Mouse (Mus musculus): ENCODE measurements around the gene Supt7l. TPM values are rescaled to one million over a fixed set of nuclear protein-coding genes. Genes with fewer than 3 reads are reported as not detected.

The Supt7l gene
- polyA plus RNA-seq, 1 experiment from 2014 or later: 27.0 TPM

- Histone ChIP-seq H3K4me1 (replicated peaks) (no peaks in the 10 kb centered on the region), H3K4me3 (no peak overlapping the region), H3K27me3 (no peaks in the 10 kb centered on the region), H3K9ac (no peak overlapping the region), H3K9me3 (no peaks in the 10 kb centered on the region), H3K27ac (replicated peaks) (no peak overlapping the region), H3K4me2 (no peak overlapping the region), H3K36me3 (peaks cover 14% of the 10 kb centered on the region)
- ATAC-seq (ENCODE audit: low read depth): no peak
- WGBS: 96% methylated on average over 3 of the region's 3 CpGs
Observed at GRCm38 (mm10) chr5:31487889-31488288, 39.7 kb downstream of the Supt7l start.

GRCm38 (mm10) chr5:31485440-31485839 is 42.2 kb downstream of the Supt7l start, which contains the start of gene 4930548H24Rik:
Gene 4930548H24Rik, plus strand, starts transcription at chr5:31485740.
- Histone ChIP-seq H3K36me3 (peaks cover 35% of the 10 kb centered on the region), H3K9ac (no peak within 1 kb of the TSS), H3K27ac (replicated peaks) (no peak within 1 kb of the TSS), H3K27me3 (no peaks in the 10 kb centered on the region), H3K4me1 (replicated peaks) (no peaks in the 10 kb centered on the region), H3K9me3 (no peaks in the 10 kb centered on the region), H3K4me2 (no peak within 1 kb of the TSS), H3K4me3 (no peak within 1 kb of the TSS)
- ATAC-seq (ENCODE audit: low read depth): no peak
- WGBS: 96% methylated on average over 3 of the region's 3 CpGs

DNA sequence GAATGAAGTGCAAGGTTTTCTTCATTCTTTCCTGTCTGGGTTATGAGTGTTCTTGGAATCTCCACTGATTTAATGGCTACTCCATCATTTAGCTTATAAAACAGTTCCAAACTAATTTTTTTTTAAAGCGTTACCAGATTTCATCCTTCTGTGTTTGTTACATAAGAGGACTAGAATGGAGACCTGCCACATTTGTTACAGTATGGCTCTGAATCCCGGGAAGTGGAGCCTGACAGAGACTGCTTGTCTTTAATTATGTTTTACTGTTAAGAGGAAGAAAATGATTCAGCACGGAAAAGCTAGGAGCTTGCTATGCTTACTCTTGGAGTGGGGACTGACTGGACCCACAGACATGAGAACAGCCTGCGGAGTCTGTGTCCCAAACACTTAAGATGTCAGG is 47.1 kb downstream of the Supt7l start:
- H3K36me3 ChIP-seq: peaks cover 84% of the 10 kb centered on the region
- H3K27me3 ChIP-seq: no peaks in the 10 kb centered on the region
- no peak overlapping the region for H3K9ac ChIP-seq
- H3K9me3 ChIP-seq: no peaks in the 10 kb centered on the region
- WGBS: 94% methylated on average over 4 of the region's 4 CpGs
- no peak overlapping the region for H3K4me2 ChIP-seq
- H3K4me3 ChIP-seq: no peak overlapping the region
- H3K4me1 ChIP-seq (replicated peaks): no peaks in the 10 kb centered on the region
- no peak overlapping the region for H3K27ac ChIP-seq (replicated peaks)
- ATAC-seq (ENCODE audit: low read depth): no peak

DNA sequence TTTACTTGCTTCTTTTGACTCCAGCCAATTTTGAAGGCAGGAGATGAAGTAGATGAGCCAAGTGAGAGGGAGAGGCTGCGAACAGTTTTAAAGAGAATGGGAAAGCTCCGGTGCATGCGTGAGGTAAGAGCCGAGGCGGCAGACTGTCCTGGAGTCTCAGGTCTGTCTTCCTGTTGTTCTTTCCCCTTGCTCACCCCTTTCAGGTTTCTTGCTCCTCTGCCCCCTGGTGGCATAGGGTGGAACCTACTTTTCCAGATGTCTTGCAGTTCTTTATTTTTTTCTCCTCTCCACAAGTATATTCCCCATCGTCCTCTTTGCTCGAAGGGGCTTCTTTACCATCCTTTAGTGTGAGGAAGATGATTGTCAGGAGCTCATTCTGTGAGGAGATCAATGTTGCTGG is 57.3 kb downstream of the Supt7l start:
- no peak for ATAC-seq (ENCODE audit: low read depth)

GRCm38 (mm10) chr5:31469711-31470110 is 57.9 kb downstream of the Supt7l start:
- Histone ChIP-seq H3K9ac (no peak overlapping the region), H3K4me3 (no peak overlapping the region), H3K36me3 (peaks cover 93% of the 10 kb centered on the region), H3K27me3 (no peaks in the 10 kb centered on the region), H3K4me2 (no peak overlapping the region), H3K9me3 (no peaks in the 10 kb centered on the region), H3K27ac (replicated peaks) (no peak overlapping the region), H3K4me1 (replicated peaks) (no peaks in the 10 kb centered on the region)
- no peak for ATAC-seq (ENCODE audit: low read depth)
- 89% methylated on average over 6 of the region's 6 CpGs for WGBS

More for the DNA sequence above, 57.3 kb downstream of the Supt7l start:
- Histone ChIP-seq H3K4me1 (replicated peaks) (no peaks in the 10 kb centered on the region), H3K9ac (no peak overlapping the region), H3K27ac (replicated peaks) (no peak overlapping the region), H3K4me3 (no peak overlapping the region), H3K4me2 (no peak overlapping the region), H3K27me3 (no peaks in the 10 kb centered on the region), H3K9me3 (no peaks in the 10 kb centered on the region), H3K36me3 (peaks cover 97% of the 10 kb centered on the region)
- 83% methylated on average over 7 of the region's 7 CpGs for WGBS

DNA sequence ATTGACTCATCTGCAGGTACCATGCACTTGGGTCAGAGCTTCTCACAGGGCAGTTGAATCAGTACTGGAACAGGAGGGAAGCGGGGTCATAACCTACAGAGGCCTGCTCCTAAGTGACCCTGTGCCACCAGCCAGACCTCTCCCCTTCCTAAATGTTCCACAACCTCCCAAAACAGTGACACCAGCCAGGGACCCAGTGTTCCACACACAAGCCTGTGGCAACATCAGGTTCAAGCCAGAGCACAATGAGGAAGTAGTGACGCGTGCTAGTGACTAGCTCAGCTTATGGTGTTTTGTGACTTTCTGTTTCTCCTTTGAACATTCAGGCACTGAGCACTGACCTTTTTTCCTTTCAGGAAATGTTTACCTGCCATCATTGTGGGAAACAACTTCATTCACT is 59.8 kb downstream of the Supt7l start:
- WGBS: 92% methylated on average over 3 of the region's 3 CpGs
- Histone ChIP-seq H3K4me1 (replicated peaks) (no peaks in the 10 kb centered on the region), H3K36me3 (peaks cover 74% of the 10 kb centered on the region), H3K4me3 (no peak overlapping the region), H3K4me2 (no peak overlapping the region), H3K27me3 (no peaks in the 10 kb centered on the region), H3K9me3 (no peaks in the 10 kb centered on the region), H3K9ac (no peak overlapping the region), H3K27ac (replicated peaks) (no peak overlapping the region)
- ATAC-seq (ENCODE audit: low read depth): no peak

Other genes starting within 250 kb of the Supt7l start
- 33.3 and 36.7 TPM in 2 replicates for gene Ift172, start 236.7 kb downstream of the Supt7l start, polyA plus RNA-seq (2015; fragmentation: Nextera tagmentation; extraction: Ambion mirVana)
- gene Fndc4, start 231.7 kb downstream of the Supt7l start, polyA plus RNA-seq (2015; fragmentation: Nextera tagmentation; extraction: Ambion mirVana): 79.1 and 82.0 TPM in 2 replicates
- gene Gckr, start 230.4 kb downstream of the Supt7l start, polyA plus RNA-seq (2015; fragmentation: Nextera tagmentation; extraction: Ambion mirVana): 0.27 TPM in 1 of 2 replicates, not detected in the other
- gene Zfp512, start 75.4 kb downstream of the Supt7l start, polyA plus RNA-seq (2015; fragmentation: Nextera tagmentation; extraction: Ambion mirVana): 103 and 109 TPM in 2 replicates
- not detected in 2 replicates for gene 4930548H24Rik, start 42.1 kb downstream of the Supt7l start, polyA plus RNA-seq (2015; fragmentation: Nextera tagmentation; extraction: Ambion mirVana)
- 68.5 and 76.7 TPM in 2 replicates for gene Gpn1, start 33.1 kb downstream of the Supt7l start, polyA plus RNA-seq (2015; fragmentation: Nextera tagmentation; extraction: Ambion mirVana)
- 32.0 and 39.7 TPM in 2 replicates for gene Slc4a1ap, start 812 bp downstream of the Supt7l start, polyA plus RNA-seq (2015; fragmentation: Nextera tagmentation; extraction: Ambion mirVana)
- 201 and 240 TPM in 2 replicates for gene Mrpl33, start 69.1 kb upstream of the Supt7l start, polyA plus RNA-seq (2015; fragmentation: Nextera tagmentation; extraction: Ambion mirVana)
- gene Rbks, start 169.8 kb upstream of the Supt7l start, polyA plus RNA-seq (2015; fragmentation: Nextera tagmentation; extraction: Ambion mirVana): 3.5 and 3.8 TPM in 2 replicates
- gene Babam2, start 169.9 kb upstream of the Supt7l start, polyA plus RNA-seq (2015; fragmentation: Nextera tagmentation; extraction: Ambion mirVana): 52.1 and 54.4 TPM in 2 replicates